Mouse (Mus musculus): ENCODE measurements at regions not wholly inside any gene's neighbourhood (a gene's known extent, or its start where the extent isn't known, plus 50 kb on each side); places are given as distances from the start of the nearest gene placed in this dataset.

DNA sequence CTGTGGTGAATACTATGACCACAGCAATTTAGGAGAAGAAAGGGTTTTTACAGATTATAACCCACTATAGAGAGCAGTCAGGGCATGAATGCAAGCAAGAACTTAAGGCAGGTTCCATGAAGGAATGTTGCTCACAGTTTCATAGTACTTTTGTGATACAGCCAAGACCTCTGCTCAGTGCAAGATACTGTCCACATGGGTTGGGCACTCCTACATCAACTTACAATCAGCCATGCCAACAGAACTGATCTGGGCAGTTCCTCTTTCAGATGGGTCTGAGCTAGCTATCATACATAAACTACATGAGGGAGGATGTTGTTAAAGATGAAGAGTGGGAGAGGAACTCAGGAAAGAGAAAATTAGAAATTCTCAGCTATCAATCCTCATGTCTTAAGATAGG lies 2032.4 kb downstream of the 9330182O14Rik start:
- TF ChIP-seq MYOG (IDR thresholded peaks at IDR 0.05; ENCODE audit: control insufficient read depth in 1 of 3, insufficient read depth in 1 of 3, insufficient read length in 2 of 3, low read depth in 2 of 3) (no peak), POLR2A (IDR thresholded peaks at IDR 0.05; ENCODE audit: insufficient read length, low read depth) (no peak), POLR2AphosphoS2 (IDR thresholded peaks at IDR 0.05; ENCODE audit: insufficient read length, low read depth) (no peak), MAX (IDR thresholded peaks at IDR 0.05; ENCODE audit: low read depth) (no peak), SRF (IDR thresholded peaks at IDR 0.05; ENCODE audit: control insufficient read depth, insufficient read length, low read depth) (no peak)
